24 mouse cellular contexts compared by ENCODE assay signal in genomic region chr14:45587536-45587935, GRCm38 (mm10). TPM values are rescaled to one million over a fixed set of nuclear protein-coding genes. Genes with fewer than 3 reads are reported as not detected.
DNase-seq lines count a peak whose midpoint lies in the region; ATAC-seq and TF ChIP-seq lines count a peak whose summit lies in the region.
"Had no signal": no experiment of that assay in that cellular context is flagged by ENCODE, and none has a peak within 500 bp of the region (broad histone marks: within the 10 kb centered on the region; RNA-seq: fewer than 3 reads in every experiment).

No protein-coding gene starts in this region.

- H3K9ac ChIP-seq in heart, embryonic 14.5 days (ENCODE audit: low read length) = no peak overlapping the region
- no peak overlapping the region for H3K9ac ChIP-seq in limb, embryonic 12.5 days (replicated peaks)
- H3K9ac ChIP-seq: intestine, embryonic 15.5 days; liver, embryonic 15.5 days; midbrain, embryonic 12.5 days had no signal

- WGBS in heart, embryonic 14.5 days = 86% methylated on average over 6 of the region's 6 CpGs
- 89% methylated on average over 6 of the region's 6 CpGs for WGBS in limb, embryonic 12.5 days
- 91% methylated on average over 6 of the region's 6 CpGs for WGBS in limb, embryonic 10.5 days

- no peak for ATAC-seq in heart, embryonic 14.5 days (ENCODE audit: insufficient number of reproducible peaks, insufficient read depth, low FRiP score, low read depth)
- ATAC-seq in limb, embryonic 12.5 days (ENCODE audit: insufficient number of reproducible peaks, insufficient read depth, low FRiP score, low TSS enrichment, low read depth) = no peak
- ATAC-seq in granulocyte monocyte progenitor cell, adult 5-6 weeks (replicated peaks; ENCODE audit: poor library complexity, severe bottlenecking) = no peak
- ATAC-seq: forebrain, embryonic 14.5 days; intestine, embryonic 15.5 days had no signal

- no peaks in the 10 kb centered on the region for H3K9me3 ChIP-seq in heart, embryonic 14.5 days (ENCODE audit: control insufficient read depth, low read length)
- H3K9me3 ChIP-seq in limb, embryonic 12.5 days = no peaks in the 10 kb centered on the region
- H3K9me3 ChIP-seq in limb, embryonic 10.5 days (replicated peaks) = no peaks in the 10 kb centered on the region
- H3K9me3 ChIP-seq: hindbrain, embryonic 10.5 days; intestine, embryonic 15.5 days; liver, embryonic 15.5 days; midbrain, embryonic 12.5 days had no signal

- no peak for TF ChIP-seq POLR2A in cortical plate, adult 2 months (IDR thresholded peaks at IDR 0.05; ENCODE audit: extremely low read depth, insufficient read depth, low read length)

- H3K36me3 ChIP-seq in heart, embryonic 14.5 days (ENCODE audit: control insufficient read depth, insufficient read depth, low read length) = no peaks in the 10 kb centered on the region
- no peaks in the 10 kb centered on the region for H3K36me3 ChIP-seq in limb, embryonic 12.5 days
- H3K36me3 ChIP-seq in limb, embryonic 10.5 days = no peaks in the 10 kb centered on the region
- H3K36me3 ChIP-seq: hindbrain, embryonic 10.5 days; intestine, embryonic 15.5 days; liver, embryonic 15.5 days; midbrain, embryonic 12.5 days had no signal

- peaks cover 4 to 5% of the 10 kb centered on the region in 2 experiments; a peak in 3 of 4 replicates for H3K4me1 ChIP-seq in heart, embryonic 14.5 days (ENCODE audit: control insufficient read depth in 2 of 2, insufficient read depth in 2 of 2, low read length in 2 of 2)
- no peaks in the 10 kb centered on the region for H3K4me1 ChIP-seq in limb, embryonic 12.5 days (replicated peaks)
- no peaks in the 10 kb centered on the region for H3K4me1 ChIP-seq in limb, embryonic 10.5 days
- H3K4me1 ChIP-seq in cortical plate, adult 2 months (ENCODE audit: control insufficient read depth, insufficient read depth, low read length) = peaks cover 4% of the 10 kb centered on the region; the same call in 1 of the 2 replicates
- H3K4me1 ChIP-seq: hindbrain, embryonic 10.5 days; intestine, embryonic 15.5 days; liver, embryonic 15.5 days; midbrain, embryonic 12.5 days had no signal

- peak overlapping the region; percentile 14; a peak in 1 of 4 replicates for H3K27ac ChIP-seq in heart, embryonic 14.5 days (replicated peaks in 1 of 2; ENCODE audit: control insufficient read depth in 1 of 2, insufficient read depth in 1 of 2, low read depth in 2 of 2, low read length in 2 of 2)
- H3K27ac ChIP-seq in limb, embryonic 12.5 days = peak overlapping the region; percentile 9; the same call in 1 of the 2 replicates
- H3K27ac ChIP-seq in limb, embryonic 10.5 days = no peak overlapping the region
- H3K27ac ChIP-seq in cortical plate, adult 2 months (ENCODE audit: insufficient read depth, low read length) = peak overlapping the region; percentile 27
- H3K27ac ChIP-seq: hindbrain, embryonic 10.5 days; intestine, embryonic 15.5 days; liver, embryonic 15.5 days; midbrain, embryonic 12.5 days had no signal

- H3K27me3 ChIP-seq in heart, embryonic 14.5 days (ENCODE audit: control insufficient read depth, insufficient read depth, low read length) = no peaks in the 10 kb centered on the region
- no peaks in the 10 kb centered on the region for H3K27me3 ChIP-seq in limb, embryonic 12.5 days
- no peaks in the 10 kb centered on the region for H3K27me3 ChIP-seq in limb, embryonic 10.5 days (ENCODE audit: low read depth, poor library complexity, severe bottlenecking)
- H3K27me3 ChIP-seq: intestine, embryonic 15.5 days; liver, embryonic 15.5 days; midbrain, embryonic 12.5 days had no signal

- H3K4me2 ChIP-seq in heart, embryonic 14.5 days (ENCODE audit: low read length) = no peak overlapping the region
- no peak overlapping the region for H3K4me2 ChIP-seq in limb, embryonic 12.5 days
- H3K4me2 ChIP-seq: intestine, embryonic 15.5 days; liver, embryonic 15.5 days; midbrain, embryonic 12.5 days had no signal

- no peak overlapping the region for H3K4me3 ChIP-seq in heart, embryonic 14.5 days (ENCODE audit: control insufficient read depth in 1 of 2, insufficient read depth in 1 of 2, low read depth in 1 of 2, low read length in 2 of 2)
- H3K4me3 ChIP-seq in limb, embryonic 12.5 days (replicated peaks) = no peak overlapping the region
- no peak overlapping the region for H3K4me3 ChIP-seq in limb, embryonic 10.5 days
- H3K4me3 ChIP-seq in cortical plate, adult 2 months (ENCODE audit: insufficient read depth, low read length) = no peak overlapping the region
- H3K4me3 ChIP-seq: erythroblast, embryonic 14.5 days; hindbrain, embryonic 10.5 days; intestine, embryonic 15.5 days; liver, embryonic 15.5 days; midbrain, embryonic 12.5 days had no signal

- TF ChIP-seq CTCF in cortical plate, adult 2 months (IDR thresholded peaks at IDR 0.05; ENCODE audit: extremely low read depth, insufficient read depth, low read length) = no peak

- DNase-seq in heart, adult 18-20 months = no peak
- no peak for DNase-seq in limb, embryonic 10.5 days (ENCODE audit: low spot score)
- DNase-seq in Muller cell, postnatal 12 days (ENCODE audit: inconsistent ontology term) = peak; percentile 54
- DNase-seq: adrenal gland, postnatal 25 days; cerebellum, adult 9-11 months; gastrocnemius, postnatal 10 days; kidney, adult 8-10 months; kidney, postnatal 10 days; lung, postnatal 10 days; retina, postnatal 1 day; right cerebral cortex, postnatal 25 days; spleen, adult 18-20 months had no signal

RNA-seq across cellular contexts. Expression of gene Fermt2, which starts 57.6 kb away (rescaled TPM):
- 228 and 235 TPM in 2 replicates for polyA plus RNA-seq in heart, embryonic 14.5 days (2014; fragmentation: Nextera tagmentation; extraction: Ambion mirVana)
- 100 to 1,000 TPM; 215 to 269 TPM for total RNA-seq in heart, adult 18-20 months (2021)
- 123 and 128 TPM in 2 replicates for polyA plus RNA-seq in limb, embryonic 12.5 days (2016; fragmentation: Nextera tagmentation; extraction: Ambion mirVana)
- polyA plus RNA-seq in limb, embryonic 10.5 days (2016; fragmentation: Nextera tagmentation; extraction: Ambion mirVana) = 118 and 128 TPM in 2 replicates
- polyA plus RNA-seq in cortical plate, adult 2 months (2012; rRNA removed) = 102 and 108 TPM in 2 replicates
- not detected in 2 replicates for total RNA-seq in granulocyte monocyte progenitor cell, adult 5-6 weeks (2014; fragmentation: Nextera tagmentation)
- not detected in 2 replicates for total RNA-seq in granulocyte monocyte progenitor cell, adult 5-6 weeks (2017)
- total RNA-seq: common myeloid progenitor, adult 5-6 weeks; megakaryocyte progenitor cell, adult 5-6 weeks had no signal
- polyA plus RNA-seq: erythroblast, embryonic 14.5 days had no signal
